Mouse (Mus musculus): Measurements from ENCODE around the gene Xpc. TPM values are rescaled to one million over a fixed set of nuclear protein-coding genes. Genes with fewer than 3 reads are reported as not detected.
A peak's percentile ranks its signal among the peaks of the same experiment; 100 is the strongest.

Gene Xpc
- total and polyA plus RNA-seq, 3 experiments = 15.3 to 15.5 TPM; not detected in 1

- Histone ChIP-seq H3K27me3 (ENCODE audit: control insufficient read depth in 1 of 2, insufficient read depth in 2 of 2, low read length in 2 of 2) (no peaks in the 10 kb centered on the region), H3K4me1 (ENCODE audit: control insufficient read depth in 1 of 2, insufficient read depth in 2 of 2, low read length in 2 of 2) (peaks cover 15 to 16% of the 10 kb centered on the region in 2 experiments), H3K79me2 (ENCODE audit: control insufficient read depth, insufficient read depth, low read length, poor library complexity) (no peaks in the 10 kb centered on the region), H3K9ac (ENCODE audit: control insufficient read depth, low read depth, low read length, poor library complexity, severe bottlenecking) (no peak overlapping the region), H3K9me3 (replicated peaks; ENCODE audit: insufficient read depth, low read length) (no peaks in the 10 kb centered on the region; the same call in 1 of the 2 replicates), H3K36me3 (ENCODE audit: control insufficient read depth in 1 of 2, insufficient read depth in 2 of 2, low read length in 2 of 2) (peaks cover 11 to 23% of the 10 kb centered on the region in 2 experiments), H3K27ac (ENCODE audit: control insufficient read depth, low read depth, low read length) (peak overlapping the region; percentile 59; the same call in 1 of the 2 replicates), H3K4me3 (ENCODE audit: control insufficient read depth in 1 of 2, insufficient read depth in 1 of 2, low read depth in 2 of 2, low read length in 2 of 2) (no peak overlapping the region)
- peak; percentile 66 for DNase-seq (ENCODE audit: low read depth, low spot score)
- TF ChIP-seq EP300 (IDR thresholded peaks at IDR 0.05; ENCODE audit: low read depth in 1 of 2, low read length in 2 of 2) (peak; percentile 50 to 60; a peak in 2 of 4 replicates), BHLHE40 (IDR thresholded peaks at IDR 0.05; ENCODE audit: borderline replicate concordance, low read depth, low read length) (no peak), E2F4 (IDR thresholded peaks at IDR 0.05; ENCODE audit: borderline replicate concordance, low read depth, low read length) (no peak), ZMIZ1 (IDR thresholded peaks at IDR 0.05; ENCODE audit: low read depth, low read length) (no peak), TBP (IDR thresholded peaks at IDR 0.05; ENCODE audit: low read depth, low read length) (no peak), POLR2AphosphoS2 (IDR thresholded peaks at IDR 0.05; ENCODE audit: low read length) (no peak), ZC3H11A (IDR thresholded peaks at IDR 0.05; ENCODE audit: low read depth, low read length) (no peak), GATA1 (IDR thresholded peaks at IDR 0.05; ENCODE audit: low read depth, low read length) (peak; percentile 77), ZNF384 (IDR thresholded peaks at IDR 0.05; ENCODE audit: low read depth, low read length) (peak; percentile 76), CTCF (IDR thresholded peaks at IDR 0.05 in 2 of 3, conservative IDR thresholded peaks at IDR 0.05 in 1 of 3; ENCODE audit: control insufficient read depth in 1 of 3, insufficient read depth in 1 of 3, low read depth in 2 of 3, low read length in 3 of 3, poor library complexity in 1 of 3, severe bottlenecking in 1 of 3) (no peak), MAFK (IDR thresholded peaks at IDR 0.05; ENCODE audit: borderline replicate concordance, low read depth, low read length) (no peak), SMC3 (IDR thresholded peaks at IDR 0.05; ENCODE audit: low read depth, low read length) (no peak), POLR2A (IDR thresholded peaks at IDR 0.05; ENCODE audit: control insufficient read depth in 1 of 2, insufficient read depth in 1 of 2, low read depth in 1 of 2, low read length in 2 of 2, poor library complexity in 1 of 2) (no peak)
Observed at GRCm38 (mm10) chr6:91503302-91503701, 12.4 kb downstream of the Xpc start.

- no peak overlapping the region for H3K27ac ChIP-seq (ENCODE audit: control insufficient read depth, low read depth, low read length)
- no peak overlapping the region for H3K4me3 ChIP-seq (ENCODE audit: control insufficient read depth in 1 of 2, insufficient read depth in 1 of 2, low read depth in 2 of 2, low read length in 2 of 2)
- TF ChIP-seq ZMIZ1 (IDR thresholded peaks at IDR 0.05; ENCODE audit: low read depth, low read length) (no peak), USF2 (IDR thresholded peaks at IDR 0.05; ENCODE audit: borderline replicate concordance in 1 of 2, insufficient read depth in 1 of 2, low read depth in 1 of 2, low read length in 2 of 2) (no peak), E2F4 (IDR thresholded peaks at IDR 0.05; ENCODE audit: borderline replicate concordance, low read depth, low read length) (no peak), HCFC1 (IDR thresholded peaks at IDR 0.05; ENCODE audit: low read depth, low read length) (no peak), ZKSCAN1 (IDR thresholded peaks at IDR 0.05; ENCODE audit: low read depth, low read length) (no peak), SMC3 (IDR thresholded peaks at IDR 0.05; ENCODE audit: low read depth, low read length) (no peak), MXI1 (IDR thresholded peaks at IDR 0.05; ENCODE audit: low read depth, low read length) (no peak), MAFK (IDR thresholded peaks at IDR 0.05; ENCODE audit: borderline replicate concordance, low read depth, low read length) (no peak), ZNF384 (IDR thresholded peaks at IDR 0.05; ENCODE audit: low read depth, low read length) (no peak), ZC3H11A (IDR thresholded peaks at IDR 0.05; ENCODE audit: low read depth, low read length) (no peak), CTCF (IDR thresholded peaks at IDR 0.05 in 2 of 3, conservative IDR thresholded peaks at IDR 0.05 in 1 of 3; ENCODE audit: control insufficient read depth in 1 of 3, insufficient read depth in 1 of 3, low read depth in 2 of 3, low read length in 3 of 3, poor library complexity in 1 of 3, severe bottlenecking in 1 of 3) (no peak)
- DNase-seq (ENCODE audit: low read depth, low spot score) = no peak
- no peak overlapping the region for H3K9ac ChIP-seq (ENCODE audit: control insufficient read depth, low read depth, low read length, poor library complexity, severe bottlenecking)
- H3K27me3 ChIP-seq (ENCODE audit: control insufficient read depth in 1 of 2, insufficient read depth in 2 of 2, low read length in 2 of 2) = no peaks in the 10 kb centered on the region
- H3K79me2 ChIP-seq (ENCODE audit: control insufficient read depth, insufficient read depth, low read length, poor library complexity) = no peaks in the 10 kb centered on the region
- H3K4me1 ChIP-seq (ENCODE audit: control insufficient read depth in 1 of 2, insufficient read depth in 2 of 2, low read length in 2 of 2) = no peaks in the 10 kb centered on the region
- H3K9me3 ChIP-seq (replicated peaks; ENCODE audit: insufficient read depth, low read length) = no peaks in the 10 kb centered on the region
- H3K36me3 ChIP-seq (ENCODE audit: control insufficient read depth in 1 of 2, insufficient read depth in 2 of 2, low read length in 2 of 2) = no peaks in the 10 kb centered on the region
Observed at GRCm38 (mm10) chr6:91494526-91494925, 21.2 kb downstream of the Xpc start.
